Mouse (Mus musculus) layer of hippocampus, postnatal 10 days (tissue): Measurements from ENCODE around the gene Gm10322. TPM values are rescaled to one million over a fixed set of nuclear protein-coding genes. Genes with fewer than 3 reads are reported as not detected.

Source experiments
- DNase-seq, 2 experiments: peaks; one replicate each; pipeline ENCODE4 v3.0.0; 2021; ENCODE audit warnings: low spot score in 2 of 2
- long read RNA-seq: library from polyadenylated mRNA; stranded (forward); transcript quantifications from one replicate; pipeline ENCODE4 v2.0.0, GENCODE M21; 2023
- total RNA-seq, 2 experiments: library from RNA; stranded (reverse); gene quantifications; 2 replicates each; pipeline ENCODE4 v1.2.3; 2021

The Gm10322 gene
- total RNA-seq, result not detected
- long read RNA-seq, partial matches to known transcripts, result 0 of 1 reads
- long read RNA-seq, other reads (novel, unspliced or antisense), result 0 of 1 reads

DNA sequence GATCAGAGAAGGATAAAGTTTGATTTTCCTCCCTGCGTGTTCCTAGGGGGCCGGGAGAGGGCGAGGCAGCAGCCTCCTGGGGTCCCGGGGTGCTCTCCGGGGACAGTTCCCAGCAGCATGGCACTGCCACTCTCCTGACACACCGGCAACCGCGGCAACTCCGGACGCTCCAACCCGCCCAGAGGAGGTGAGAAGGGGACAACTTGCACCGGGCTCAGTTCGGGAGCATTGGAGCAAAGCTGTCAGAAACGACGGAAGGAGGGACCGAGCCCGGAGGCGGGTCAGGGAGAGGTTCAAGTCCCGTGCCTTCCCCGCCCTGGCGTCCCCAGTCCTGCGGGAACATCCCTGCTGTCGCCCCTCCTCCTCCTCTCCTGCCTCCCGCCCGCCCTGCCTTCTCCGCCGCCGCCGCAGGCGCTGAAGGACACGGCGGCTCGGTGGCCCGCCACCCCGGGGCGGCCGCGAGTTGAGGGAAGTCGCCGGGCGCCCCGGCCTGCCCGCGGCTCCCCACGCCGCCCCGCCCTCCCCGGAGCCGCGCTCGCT lies at the start of gene Gm10322:
Gene Gm10322, plus strand, starts transcription at position 83 of the 540 bp plus-strand sequence.
- DNase-seq, result peak; percentile 65 to 69

DNA sequence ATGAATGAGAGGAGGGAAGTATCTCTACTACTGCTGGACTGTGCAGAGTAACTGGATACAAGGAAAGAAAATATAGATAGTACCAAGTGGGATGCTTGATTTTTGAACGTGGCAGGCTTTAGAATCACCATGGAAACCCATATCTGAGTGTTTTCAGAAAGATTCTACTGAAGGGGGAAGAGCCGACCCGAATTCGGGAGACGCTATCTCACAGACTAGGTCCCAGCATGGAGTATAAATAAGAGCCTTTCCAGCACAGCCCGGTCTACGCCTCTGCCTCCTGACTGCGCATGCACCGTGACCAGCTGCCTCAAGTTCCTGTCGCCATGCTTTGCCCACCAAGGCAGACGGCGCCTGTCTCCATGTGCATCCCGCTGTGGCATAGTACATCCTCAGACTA lies 48.9 kb upstream of the Gm10322 start:
- no peak for DNase-seq

DNA sequence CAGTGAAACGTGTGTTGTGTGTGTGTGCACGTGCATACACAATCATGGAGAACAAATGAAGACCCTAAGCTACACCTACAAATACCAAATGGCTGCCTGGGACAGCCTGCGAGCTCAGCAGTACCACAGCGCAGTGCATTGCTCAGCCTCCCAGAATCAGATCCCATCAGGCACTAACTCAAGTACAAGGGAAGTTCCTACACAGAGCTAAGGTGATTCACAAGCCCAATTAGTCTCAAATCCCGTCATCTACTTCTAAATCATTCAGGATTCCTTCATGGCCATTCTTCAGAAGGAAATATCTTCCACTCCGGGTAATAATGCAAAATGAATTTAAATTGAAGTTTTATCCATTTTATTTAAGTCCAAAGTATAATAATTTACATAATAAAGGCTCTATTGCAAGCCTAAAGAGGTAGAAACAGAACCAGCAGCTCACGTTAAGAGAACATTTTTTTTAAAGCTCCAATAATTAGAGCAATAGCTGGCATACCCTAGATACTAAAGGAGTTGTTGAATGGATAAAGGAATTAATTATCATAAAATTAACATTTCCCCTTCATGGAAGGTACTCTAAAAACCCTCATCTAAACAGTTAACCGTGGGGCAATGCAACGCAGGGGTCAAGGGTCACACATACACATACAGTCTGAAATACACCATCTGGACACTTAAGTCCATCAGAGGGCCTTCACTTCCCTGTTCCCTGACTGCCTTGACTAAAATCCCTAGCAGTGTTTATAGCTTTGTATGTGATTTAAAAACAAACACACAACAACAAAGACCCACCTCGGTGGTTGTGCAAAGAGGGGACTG lies 47.0 kb upstream of the Gm10322 start:
- DNase-seq, result no peak

DNA sequence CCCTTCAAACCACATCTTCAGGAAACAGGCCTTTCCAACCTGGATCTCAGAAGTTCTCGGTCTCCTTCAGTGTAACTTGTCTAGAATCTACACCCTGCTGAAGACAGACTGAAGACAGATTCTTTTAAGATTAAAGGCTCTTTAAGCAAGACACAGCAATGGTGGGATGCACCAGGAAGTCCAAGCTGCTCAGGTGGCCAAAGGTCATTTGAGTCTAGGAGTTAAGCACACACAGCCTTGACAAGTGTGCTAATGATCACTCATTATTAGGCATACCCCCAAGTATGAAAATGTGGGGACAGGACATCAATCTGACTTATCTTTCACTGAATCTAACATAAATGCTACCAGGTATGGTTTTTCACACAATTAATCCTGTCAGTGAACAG lies 46.4 kb upstream of the Gm10322 start:
- DNase-seq, result no peak

DNA sequence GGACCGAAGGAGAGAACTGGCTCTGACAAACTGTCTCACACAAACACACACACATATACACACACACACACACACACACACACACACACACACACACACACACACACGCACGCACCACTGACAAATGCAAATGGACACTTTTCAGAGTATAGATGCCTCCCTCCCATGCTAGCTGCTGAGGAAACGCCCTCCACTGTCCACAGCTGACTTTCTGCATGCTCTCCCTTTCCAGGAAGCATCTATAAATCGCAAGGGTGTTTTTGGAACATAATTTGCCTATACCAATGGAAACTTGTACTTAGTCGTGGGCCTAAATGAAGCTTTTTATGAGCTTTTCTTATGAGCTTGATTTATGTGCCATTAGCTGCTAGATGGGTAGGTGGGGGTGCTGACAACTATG lies 45.5 kb upstream of the Gm10322 start:
- DNase-seq, result no peak

DNA sequence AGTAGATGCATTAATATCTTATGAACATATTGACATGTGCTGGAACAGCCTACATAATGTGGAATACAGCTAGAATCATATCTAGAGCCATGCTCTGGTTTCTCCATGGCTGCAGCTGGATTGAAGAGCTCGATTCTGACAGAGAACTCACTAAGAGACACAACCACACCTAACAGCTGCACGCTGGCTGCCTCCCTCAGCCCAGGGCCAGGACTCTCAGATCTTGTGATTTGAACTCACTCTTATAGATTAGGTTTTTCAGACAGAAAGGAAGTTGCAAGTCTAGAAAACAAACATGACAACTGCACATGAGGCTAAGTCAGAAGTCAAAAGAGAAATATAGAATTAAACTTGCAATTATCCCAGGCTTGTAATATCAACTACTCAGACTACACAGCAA lies 45.1 kb upstream of the Gm10322 start:
- no peak for DNase-seq

DNA sequence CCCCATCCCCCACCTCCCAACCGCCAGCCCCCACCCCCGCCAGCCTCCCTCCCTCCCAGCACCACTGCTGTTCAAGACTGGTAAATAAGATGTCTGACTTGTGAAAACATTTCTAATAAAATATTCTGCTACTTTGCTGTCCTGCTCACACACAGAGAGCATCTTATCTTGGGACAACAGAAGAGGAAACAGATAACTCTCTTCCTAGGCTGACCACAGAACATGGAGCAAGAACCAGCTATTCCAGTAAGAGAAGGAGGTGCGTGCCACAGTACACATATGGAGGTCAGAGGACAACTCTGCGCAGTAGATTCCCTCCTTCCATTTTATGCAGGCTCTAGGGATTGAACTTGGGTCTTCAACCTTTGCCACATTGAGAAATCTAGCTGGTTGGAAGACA lies 44.6 kb upstream of the Gm10322 start:
- DNase-seq, result no peak

DNA sequence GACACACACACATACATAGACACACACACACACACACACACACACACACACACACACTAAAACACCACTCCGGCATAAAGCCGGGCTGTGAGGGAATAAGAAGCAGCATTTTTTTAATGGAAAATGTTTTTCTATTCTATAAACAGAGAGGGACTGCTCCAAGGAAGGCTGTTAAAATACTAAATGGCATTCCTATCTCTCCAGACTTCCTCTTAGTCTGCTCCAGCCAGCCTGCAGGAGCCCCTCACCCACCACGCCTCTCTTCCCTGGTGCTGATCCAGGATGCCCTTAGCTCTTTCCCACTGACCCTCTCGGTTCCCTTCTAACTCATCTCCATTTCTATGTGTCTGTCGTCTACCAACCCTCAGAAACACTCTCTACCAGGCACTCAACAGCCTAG lies 43.9 kb upstream of the Gm10322 start:
- no peak for DNase-seq

DNA sequence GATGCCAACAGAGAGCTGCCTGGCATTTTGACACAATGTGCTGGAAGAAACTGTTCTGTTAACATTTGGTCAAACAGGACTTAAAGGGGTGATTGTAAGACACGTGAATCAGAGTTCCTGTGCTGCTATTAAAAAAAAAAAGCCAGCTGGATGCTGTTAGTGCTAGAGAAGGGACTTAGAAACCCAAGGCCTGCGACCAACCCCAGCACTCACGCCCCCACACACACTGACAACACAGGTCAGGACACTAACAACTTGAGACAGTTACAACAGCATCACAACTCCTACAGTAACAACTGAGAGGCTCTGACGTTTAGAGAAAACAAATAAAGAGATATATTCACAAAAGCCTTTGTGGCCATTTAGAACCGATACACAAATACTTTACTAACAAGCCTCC lies 39.6 kb upstream of the Gm10322 start:
- no peak for DNase-seq

DNA sequence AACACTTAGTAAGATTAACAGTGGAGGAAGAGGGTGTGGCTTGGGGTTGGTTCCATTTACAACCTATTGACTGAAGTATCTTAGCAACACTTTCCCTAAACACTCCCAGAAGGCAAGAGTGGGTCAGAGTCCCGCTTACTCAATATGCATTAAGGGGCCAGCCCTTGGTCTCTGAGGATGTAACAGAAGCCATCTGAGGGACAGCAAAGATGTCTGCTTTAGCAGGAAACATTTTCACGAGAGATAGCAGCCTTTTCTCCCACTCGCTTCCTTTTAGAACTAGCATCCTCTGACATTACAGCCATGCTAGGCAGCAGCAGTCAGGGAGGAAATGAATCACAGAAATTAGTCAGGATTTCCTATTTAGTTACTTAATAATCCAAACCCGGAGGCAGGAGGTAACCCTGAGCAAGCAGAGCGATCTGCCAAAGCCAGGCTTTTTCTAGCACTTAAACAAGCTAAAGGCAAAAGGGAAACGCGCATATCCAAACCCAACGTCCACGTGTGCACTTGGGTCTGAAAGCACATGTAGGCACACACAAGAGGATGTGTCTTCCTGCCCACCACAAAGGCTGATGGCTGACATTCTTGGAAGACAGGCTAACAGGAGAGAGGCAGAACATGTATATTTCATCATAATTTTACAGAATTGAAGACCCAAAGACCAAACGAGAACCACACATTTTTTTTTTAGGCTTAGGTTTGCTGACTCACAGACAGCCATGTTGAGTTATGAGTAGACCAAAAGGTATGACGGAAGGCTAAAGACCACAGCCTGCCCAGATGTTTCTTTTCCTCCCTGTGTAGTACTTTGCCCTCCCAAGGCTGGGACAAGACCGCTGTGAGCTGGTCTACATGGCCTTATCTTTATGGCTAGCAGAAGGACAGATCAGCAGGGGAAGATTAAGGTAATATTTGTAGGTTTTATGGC lies 37.7 kb upstream of the Gm10322 start:
- DNase-seq, result no peak

DNA sequence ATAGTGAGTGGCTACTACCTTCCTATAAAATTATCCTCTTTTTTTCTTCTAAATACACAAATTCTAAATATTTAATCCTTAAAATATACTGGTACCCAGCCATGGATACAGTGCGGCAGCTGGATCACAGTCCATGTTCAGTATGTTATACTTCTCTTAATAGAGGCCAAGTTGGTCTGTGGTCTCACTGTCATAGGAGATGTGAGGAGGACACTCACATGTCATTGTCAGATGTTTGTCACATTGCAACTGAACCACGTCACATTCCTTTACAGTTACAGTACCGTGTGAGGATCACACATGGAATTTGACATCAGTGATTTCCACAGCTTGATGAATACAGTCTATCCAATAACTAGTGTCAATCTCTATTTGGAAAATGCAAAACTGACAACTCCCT lies 36.2 kb upstream of the Gm10322 start:
- no peak for DNase-seq

DNA sequence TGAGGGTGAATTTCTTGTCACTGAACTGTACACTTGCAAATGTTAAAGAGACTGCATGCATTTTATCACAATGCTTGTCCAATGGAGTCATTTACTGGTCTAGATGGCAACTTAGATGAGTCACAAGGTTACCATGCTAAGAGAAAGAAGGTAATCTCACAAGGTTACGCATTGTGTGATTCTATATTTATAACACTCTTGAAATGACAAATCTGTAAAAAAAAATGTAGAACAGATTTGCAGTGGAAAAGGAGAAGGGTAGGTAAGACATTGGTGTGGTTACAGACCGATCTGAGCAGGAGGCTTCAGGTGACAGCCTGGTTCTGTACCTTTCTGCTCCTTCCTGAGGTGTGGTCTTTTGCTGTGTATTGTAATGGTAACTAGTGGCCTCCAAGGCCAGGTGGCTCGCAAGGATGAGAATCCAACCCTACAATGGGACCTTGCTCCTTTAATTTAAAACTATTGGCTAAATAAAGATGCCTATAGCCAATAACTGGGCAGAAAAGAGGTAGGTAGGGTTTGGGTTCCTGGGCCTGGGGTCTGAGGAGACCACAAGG lies 35.2 kb upstream of the Gm10322 start:
- no peak for DNase-seq

DNA sequence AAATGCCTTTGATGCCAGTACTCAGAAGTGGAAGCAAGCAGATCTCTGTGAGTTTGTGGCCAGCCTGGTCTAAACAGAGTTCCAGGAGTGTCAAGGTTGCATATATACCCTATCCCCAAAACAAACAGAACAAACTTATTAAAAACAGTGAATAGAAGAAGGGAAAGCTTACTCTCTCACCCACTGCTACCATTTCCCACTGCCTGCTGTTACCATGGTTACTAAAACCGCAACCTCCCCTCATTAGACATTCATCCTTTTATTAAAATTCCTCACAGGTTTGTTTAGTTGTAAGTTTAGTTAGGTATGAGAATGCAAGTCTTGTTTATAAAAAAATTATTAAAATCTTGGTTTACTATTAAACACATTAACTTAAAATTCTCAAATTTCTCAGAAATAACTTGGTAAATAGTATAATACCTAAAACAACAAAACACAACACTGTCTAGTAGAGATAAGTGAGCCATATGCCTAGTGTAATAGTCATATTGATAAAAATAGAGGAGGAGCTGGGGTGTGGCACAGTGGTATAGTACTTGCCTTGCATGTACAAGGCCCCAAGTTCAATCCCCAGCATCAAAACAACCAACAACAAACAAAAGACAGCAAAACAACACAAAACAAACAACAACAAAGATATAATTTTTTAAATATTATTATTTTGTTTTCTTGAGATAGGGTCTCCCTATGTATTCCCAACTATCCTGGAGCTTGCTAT lies 33.9 kb upstream of the Gm10322 start:
- no peak for DNase-seq

DNA sequence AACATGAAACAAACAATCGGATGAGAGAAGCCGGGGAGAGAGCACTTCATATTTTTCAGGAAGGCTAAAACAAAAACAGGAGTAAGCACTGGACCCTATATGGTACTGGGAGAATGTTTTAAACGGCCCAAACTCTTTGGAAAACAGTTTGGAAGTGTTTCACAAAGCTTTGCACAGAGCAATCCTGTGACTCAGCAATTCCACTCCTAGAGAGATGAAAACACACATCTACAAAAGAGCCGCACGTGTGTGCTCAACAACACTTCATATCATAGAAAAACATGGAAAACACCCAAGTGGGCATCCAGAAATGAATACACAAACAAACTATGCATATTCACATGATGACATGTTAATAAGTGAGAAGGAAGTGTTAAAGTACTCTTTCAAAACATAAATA lies 30.2 kb upstream of the Gm10322 start:
- no peak for DNase-seq

DNA sequence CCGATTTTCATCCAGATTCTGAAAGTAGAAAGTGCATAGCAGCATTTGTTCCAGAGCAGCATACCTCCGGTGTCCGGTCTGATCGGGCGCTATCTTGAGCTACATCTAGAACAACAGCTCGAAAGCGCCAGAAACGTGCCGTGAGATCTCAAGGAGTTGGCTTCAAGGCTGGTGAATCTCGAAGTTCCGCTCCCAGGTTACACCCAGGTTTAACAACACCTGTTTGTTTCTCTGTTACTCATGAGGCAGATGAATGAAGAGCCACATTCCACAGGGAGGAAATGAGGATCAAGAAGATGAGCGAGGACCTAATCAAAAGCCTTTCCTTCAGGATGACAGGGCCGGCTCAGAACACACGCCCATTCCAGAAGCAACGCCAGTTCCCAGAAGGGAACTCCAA lies 29.0 kb upstream of the Gm10322 start:
- DNase-seq, result no peak

DNA sequence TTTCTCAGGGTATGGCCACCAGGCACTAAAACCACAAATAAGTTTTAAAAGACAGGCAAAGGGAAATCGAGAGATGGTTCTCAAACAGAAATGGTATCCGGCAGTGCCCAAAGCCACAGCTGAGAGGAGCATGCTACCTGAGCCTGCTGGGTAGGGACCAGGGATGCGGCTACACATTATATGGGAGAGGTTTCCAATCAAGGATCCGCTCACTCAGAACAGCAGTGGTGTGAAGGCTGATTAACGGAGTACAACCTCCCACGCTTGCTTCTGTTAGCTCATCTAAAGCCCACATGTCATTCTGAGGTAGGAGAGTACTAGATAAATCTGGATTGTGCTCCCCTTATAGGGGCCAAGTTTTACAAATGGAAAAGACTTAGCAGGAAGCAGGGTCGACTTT lies 27.7 kb upstream of the Gm10322 start:
- no peak for DNase-seq

DNA sequence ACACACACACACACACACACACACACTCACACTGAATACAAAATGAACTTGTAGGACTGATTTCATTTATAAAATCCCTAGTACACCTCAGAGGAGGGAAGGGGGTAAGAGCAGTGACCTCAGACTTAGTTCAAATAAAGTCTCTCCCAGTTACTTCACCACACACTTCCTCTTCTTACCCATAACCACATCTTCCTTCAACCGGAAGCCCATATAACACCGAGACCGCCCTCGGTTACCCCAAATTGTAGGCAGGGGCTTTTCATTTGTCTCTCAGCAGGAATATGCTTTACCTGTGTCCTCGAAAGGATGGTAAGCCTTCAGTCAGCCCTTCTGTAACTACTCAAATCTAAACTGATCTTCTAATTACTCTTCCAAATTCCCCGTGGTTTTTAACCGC lies 26.4 kb upstream of the Gm10322 start:
- no peak for DNase-seq

DNA sequence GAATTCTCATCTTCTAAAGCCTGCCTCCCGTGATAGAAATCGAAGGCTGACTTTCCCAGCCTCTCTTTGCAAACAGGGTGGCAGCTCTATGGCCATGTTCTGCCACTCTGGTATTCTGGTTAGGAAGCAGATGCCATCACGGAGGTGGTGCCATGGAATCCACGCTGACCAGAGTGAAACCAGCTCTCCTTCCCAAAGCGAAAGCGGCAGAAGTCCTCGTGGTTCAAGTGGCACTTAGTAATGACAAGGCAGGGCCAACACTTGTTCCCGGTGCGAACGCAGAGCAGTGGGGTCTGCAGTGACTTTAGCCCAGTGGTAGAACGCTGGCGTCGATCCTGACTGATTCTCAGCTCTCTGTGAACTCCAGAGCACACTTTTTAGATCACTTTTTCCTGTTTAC lies 26.0 kb upstream of the Gm10322 start:
- DNase-seq, result no peak

DNA sequence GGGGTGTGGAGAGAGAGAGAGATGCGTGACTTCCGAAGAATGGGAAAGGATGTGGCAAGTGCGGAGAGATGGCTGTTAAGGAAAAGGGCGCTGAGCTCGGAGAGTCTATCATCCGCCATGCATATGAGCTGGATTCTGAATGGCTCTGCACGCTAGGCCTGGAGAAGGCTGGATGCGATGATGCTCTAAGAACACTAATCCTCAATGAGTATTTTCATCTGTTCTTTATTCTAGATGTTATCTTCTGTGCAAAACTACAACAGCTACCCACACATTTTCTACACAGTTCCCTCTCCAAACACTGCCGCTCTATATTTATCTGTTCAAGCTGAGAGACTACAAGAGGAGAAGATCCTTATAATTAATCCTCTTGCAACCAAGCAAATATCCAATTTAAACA lies 25.3 kb upstream of the Gm10322 start:
- no peak for DNase-seq

DNA sequence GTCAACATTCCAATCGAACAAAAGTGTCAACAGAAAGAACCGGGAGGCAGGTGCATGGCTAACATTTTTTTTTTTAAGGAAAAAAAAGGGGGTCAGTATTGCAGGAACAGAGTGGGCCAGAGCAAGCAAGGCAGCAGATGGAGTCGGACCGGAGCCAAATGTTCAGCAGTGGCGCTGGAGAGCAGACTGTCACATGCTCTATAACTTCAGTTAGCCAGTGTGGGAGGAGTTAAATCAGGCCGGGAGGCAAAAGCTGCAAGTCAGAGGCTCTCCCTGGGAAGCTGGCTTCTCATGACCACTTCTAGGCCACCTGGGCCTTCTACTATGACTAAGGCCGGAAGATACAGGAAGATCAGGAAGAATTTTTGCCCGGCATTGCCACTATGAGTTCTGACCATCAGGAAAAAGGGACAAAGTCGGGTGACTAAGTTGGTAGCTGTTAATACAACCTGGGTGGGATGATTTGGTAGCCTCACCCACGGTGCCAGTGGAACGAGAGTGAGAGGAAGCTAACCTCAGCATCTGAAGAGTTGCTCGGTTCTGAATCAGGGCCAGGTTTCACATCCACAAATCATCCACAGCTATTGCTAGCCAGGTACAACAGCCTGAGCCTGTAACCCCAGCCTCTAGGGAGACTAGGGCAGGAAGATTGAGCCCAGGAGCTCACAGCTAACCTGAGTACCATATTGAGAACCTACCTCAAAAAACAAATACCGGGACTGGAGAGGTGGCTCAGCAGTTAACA lies 21.9 kb upstream of the Gm10322 start:
- peak; percentile 53 to 67 for DNase-seq
